Mouse (Mus musculus): ENCODE data around the gene Ptpn21. TPM values are rescaled to one million over a fixed set of nuclear protein-coding genes. Genes with fewer than 3 reads are reported as not detected.

Gene Ptpn21
- polyA plus RNA-seq, 1 experiment from 2014 or later, result 8.3 TPM

DNA sequence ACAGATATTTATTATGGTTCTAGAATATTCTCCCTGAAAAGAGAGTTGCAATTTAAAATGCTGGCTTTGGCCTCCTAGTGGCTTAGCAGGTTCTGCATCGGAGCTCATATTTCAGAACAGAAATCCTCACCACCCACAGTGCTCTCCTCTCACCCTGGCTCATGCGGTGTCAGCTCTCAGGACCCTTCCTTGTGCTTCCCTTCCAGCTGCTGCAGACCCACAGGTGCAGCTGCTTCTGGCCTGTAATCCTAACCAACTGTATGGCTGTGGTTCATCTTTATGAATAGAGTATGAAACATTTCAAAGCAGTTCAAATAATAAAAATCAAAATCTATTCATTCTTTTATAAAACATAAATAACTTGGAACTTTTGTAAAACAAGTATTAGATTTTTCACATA, 80.3 kb downstream of the Ptpn21 start:
- Histone ChIP-seq H3K4me2 (no peak overlapping the region), H3K4me1 (replicated peaks) (no peaks in the 10 kb centered on the region), H3K27ac (no peak overlapping the region), H3K9ac (no peak overlapping the region), H3K27me3 (no peaks in the 10 kb centered on the region), H3K36me3 (no peaks in the 10 kb centered on the region; the same call in 1 of the 2 replicates), H3K9me3 (replicated peaks) (no peaks in the 10 kb centered on the region), H3K4me3 (no peak overlapping the region)
- WGBS, result 46% methylated on average over 2 of the region's 2 CpGs
- ATAC-seq (replicated peaks; ENCODE audit: insufficient number of reproducible peaks, insufficient read depth, low FRiP score, low read depth), result no peak

DNA sequence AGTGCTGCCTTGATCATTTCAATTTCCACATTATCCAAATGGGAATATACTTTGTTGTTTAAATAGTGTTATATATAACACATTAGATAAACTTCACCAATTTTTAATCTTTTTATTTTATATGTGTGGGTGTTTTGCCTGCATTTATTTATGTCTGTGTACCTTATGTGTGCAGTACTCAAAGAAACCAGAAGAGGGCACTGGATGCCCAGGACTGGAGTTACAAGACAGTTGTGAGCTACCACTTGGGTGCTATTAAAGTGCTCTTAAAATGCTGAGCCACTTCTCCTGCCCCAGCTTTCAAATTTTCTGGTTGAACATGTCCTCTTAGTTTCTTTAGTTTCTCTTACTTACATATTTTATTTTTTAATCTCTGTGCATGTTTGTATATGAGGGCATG, 92.4 kb downstream of the Ptpn21 start:
- Histone ChIP-seq H3K27me3 (no peaks in the 10 kb centered on the region), H3K9ac (no peak overlapping the region), H3K36me3 (no peaks in the 10 kb centered on the region), H3K9me3 (replicated peaks) (no peaks in the 10 kb centered on the region), H3K4me1 (replicated peaks) (no peaks in the 10 kb centered on the region), H3K4me2 (no peak overlapping the region), H3K27ac (no peak overlapping the region), H3K4me3 (no peak overlapping the region)
- no peak for ATAC-seq (replicated peaks; ENCODE audit: insufficient number of reproducible peaks, insufficient read depth, low FRiP score, low read depth)

DNA sequence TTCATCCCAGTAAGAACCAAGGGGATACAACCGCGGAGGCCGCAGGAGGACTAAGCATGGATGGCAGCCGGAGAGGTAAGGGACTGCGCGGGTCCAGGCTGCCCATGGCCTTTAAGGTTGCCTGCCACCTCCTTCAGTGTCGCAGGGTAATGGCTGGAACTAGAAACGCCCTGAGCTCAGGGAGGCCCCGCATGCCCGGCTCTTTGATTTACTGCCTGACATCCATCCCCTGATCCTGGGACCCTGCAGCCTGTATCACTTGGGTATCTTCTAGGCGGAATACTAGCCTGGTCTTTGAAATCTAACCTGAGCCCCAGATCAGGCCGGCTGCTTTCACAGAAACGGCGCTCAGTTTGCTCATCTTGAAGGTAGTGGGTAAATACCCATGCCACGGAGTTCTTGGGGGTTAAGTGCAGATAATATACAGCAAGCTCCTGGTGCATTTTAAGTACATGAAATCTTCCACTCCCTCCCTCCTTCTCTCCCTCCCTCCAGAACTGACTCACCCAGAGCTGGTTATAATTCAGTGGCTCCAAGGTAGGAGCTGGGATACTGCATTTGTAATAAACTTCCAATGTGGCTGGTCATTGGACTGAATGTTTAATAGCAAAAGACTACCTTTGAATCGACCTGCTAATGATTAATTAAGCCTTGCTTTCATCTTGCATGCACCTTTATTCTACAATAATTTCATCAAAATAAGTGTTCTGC, 108.8 kb downstream of the Ptpn21 start:
- peaks cover 9% of the 10 kb centered on the region for H3K4me1 ChIP-seq (replicated peaks)
- H3K27ac ChIP-seq, result peak overlapping the region; percentile 24; the same call in 1 of the 2 replicates
- peaks cover 3% of the 10 kb centered on the region; the same call in 1 of the 2 replicates for H3K36me3 ChIP-seq
- peak overlapping the region; percentile 69 for H3K4me3 ChIP-seq
- no peaks in the 10 kb centered on the region for H3K9me3 ChIP-seq (replicated peaks)
- ATAC-seq (replicated peaks; ENCODE audit: insufficient number of reproducible peaks, insufficient read depth, low FRiP score, low read depth), result peak; percentile 72; the same call in 1 of the 2 replicates
- peak overlapping the region; percentile 76 for H3K4me2 ChIP-seq
- WGBS, result 2% methylated on average over 16 of the region's 16 CpGs
- H3K9ac ChIP-seq, result peak overlapping the region; percentile 66
- H3K27me3 ChIP-seq, result no peaks in the 10 kb centered on the region

DNA sequence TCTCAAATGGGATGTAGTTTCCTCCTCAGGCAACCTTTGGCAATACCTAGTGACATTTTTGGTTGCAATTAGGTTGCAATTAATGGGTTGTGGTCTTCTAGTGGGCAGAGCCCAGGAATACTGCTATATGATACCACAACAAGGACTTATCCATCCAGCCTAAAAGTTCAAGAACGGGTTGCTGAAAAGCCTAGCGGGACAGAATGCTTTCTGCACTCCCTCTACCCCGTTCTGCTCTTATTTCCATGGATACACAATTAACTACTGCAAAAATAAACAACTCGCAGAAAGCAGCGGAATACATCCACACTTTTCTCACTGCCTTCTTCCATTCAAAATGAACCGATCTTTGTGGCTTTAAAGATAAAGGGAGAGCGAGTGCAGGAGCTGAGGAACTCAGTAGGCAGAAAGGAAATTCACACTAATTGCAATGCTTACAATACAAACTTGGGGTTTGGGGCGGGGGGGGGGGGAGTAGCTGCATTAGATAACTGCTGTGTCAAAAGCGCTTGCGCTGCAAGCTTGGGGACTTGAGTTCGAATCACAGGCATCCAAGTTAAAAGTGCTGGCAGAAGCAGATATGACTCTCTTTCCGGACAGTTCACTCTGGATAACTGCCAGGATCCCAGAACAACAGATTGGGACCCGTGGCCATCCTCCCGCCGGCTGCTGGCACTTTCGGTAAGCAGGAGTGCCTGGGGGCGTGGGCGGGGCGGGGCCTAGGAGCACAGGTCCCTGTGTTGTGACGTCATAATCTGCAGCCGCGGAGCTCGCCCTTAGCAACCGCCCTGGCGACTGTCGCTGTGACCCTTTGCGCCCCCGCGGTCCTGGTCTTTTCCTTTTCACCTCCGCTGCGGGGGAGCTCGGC, 109.6 kb downstream of the Ptpn21 start, which contains the start of gene Spata7:
Gene Spata7 (plus strand): TSS at position 766 of the 868 bp plus-strand sequence.
- Histone ChIP-seq H3K9me3 (replicated peaks) (no peaks in the 10 kb centered on the region), H3K9ac (peak within 1 kb of the TSS; percentile 66), H3K27ac (peak within 1 kb of the TSS; percentile 24; the same call in 1 of the 2 replicates), H3K4me3 (peak within 1 kb of the TSS; percentile 69), H3K27me3 (no peaks in the 10 kb centered on the region), H3K4me2 (peak within 1 kb of the TSS; percentile 76), H3K4me1 (replicated peaks) (peaks cover 9% of the 10 kb centered on the region), H3K36me3 (no peaks in the 10 kb centered on the region; the same call in 1 of the 2 replicates)
- WGBS, result 3% methylated on average over 32 of the region's 32 CpGs
- ATAC-seq (replicated peaks; ENCODE audit: insufficient number of reproducible peaks, insufficient read depth, low FRiP score, low read depth), result peak; percentile 93

Other genes with a start within 250 kb of the Ptpn21 start
- 0.16 and 0.82 TPM in 2 replicates for gene Kcnk10, start 159.1 kb downstream of the Ptpn21 start, polyA plus RNA-seq (2015; fragmentation: Nextera tagmentation; extraction: Ambion mirVana)
- 10.6 and 10.9 TPM in 2 replicates for gene Spata7, start 109.2 kb downstream of the Ptpn21 start, polyA plus RNA-seq (2015; fragmentation: Nextera tagmentation; extraction: Ambion mirVana)
- gene Zc3h14, start 9.6 kb upstream of the Ptpn21 start, polyA plus RNA-seq (2015; fragmentation: Nextera tagmentation; extraction: Ambion mirVana), result 85.7 and 86.7 TPM in 2 replicates
- gene Eml5, start 164.1 kb upstream of the Ptpn21 start, polyA plus RNA-seq (2015; fragmentation: Nextera tagmentation; extraction: Ambion mirVana), result 4.8 and 6.9 TPM in 2 replicates
- 14.3 and 17.7 TPM in 2 replicates for gene Ttc8, start 183.2 kb upstream of the Ptpn21 start, polyA plus RNA-seq (2015; fragmentation: Nextera tagmentation; extraction: Ambion mirVana)

All from heart, embryonic 15.5 days (tissue).